Mouse (Mus musculus): Measurements from ENCODE around the gene Bcl3. TPM values are rescaled to one million over a fixed set of nuclear protein-coding genes. Genes with fewer than 3 reads are reported as not detected.

Gene Bcl3
- polyA plus RNA-seq, 1 experiment from 2014 or later: 5.4 TPM

DNA sequence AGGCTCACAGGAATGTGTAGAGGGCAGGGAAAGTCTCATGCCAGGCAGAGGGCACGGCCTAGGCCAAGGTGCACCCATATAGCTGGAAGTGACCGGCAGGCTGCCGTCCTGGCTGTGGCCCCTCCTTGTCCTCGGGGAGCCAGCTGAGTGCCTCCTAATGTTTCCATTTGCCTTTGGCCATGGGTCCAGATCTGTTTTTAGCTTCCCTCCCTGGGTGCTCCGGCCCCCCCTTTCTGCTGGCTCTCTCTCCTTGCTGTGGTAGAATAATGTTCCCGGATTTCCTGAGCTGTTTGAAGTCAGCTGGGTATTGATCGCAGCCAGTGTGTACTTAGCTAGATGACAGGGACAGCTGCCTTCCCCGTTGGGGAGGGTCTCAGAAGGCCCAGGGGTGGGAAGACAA lies 38.9 kb downstream of the Bcl3 start:
- 54% methylated on average over 8 of the region's 8 CpGs for WGBS (ENCODE audit: insufficient replicate concordance)
- Histone ChIP-seq H3K4me1 (ENCODE audit: insufficient read depth) (peaks cover 5% of the 10 kb centered on the region), H3K9ac (replicated peaks) (no peak overlapping the region), H3K36me3 (replicated peaks; ENCODE audit: insufficient read depth, low read length) (no peaks in the 10 kb centered on the region), H3K27me3 (ENCODE audit: insufficient read depth, low read length) (no peaks in the 10 kb centered on the region), H3K27ac (ENCODE audit: low read depth) (peak overlapping the region; percentile 31; the same call in 1 of the 2 replicates), H3K4me2 (ENCODE audit: low read depth, low read length) (0 out of 2 replicates have a peak overlapping the region, but pooled peaks have one; percentile 20), H3K9me3 (ENCODE audit: low read length) (peaks cover 4% of the 10 kb centered on the region; the same call in 1 of the 2 replicates), H3K4me3 (ENCODE audit: low read depth, low read length) (no peak overlapping the region)
- DNase-seq (peak; percentile 40), ATAC-seq (peak; percentile 50; the same call in 1 of the 2 replicates)
- TF ChIP-seq CTCF (IDR thresholded peaks at IDR 0.05; ENCODE audit: low read depth): no peak
- no peak for TF ChIP-seq EP300 (IDR thresholded peaks at IDR 0.05; ENCODE audit: low read depth)

DNA sequence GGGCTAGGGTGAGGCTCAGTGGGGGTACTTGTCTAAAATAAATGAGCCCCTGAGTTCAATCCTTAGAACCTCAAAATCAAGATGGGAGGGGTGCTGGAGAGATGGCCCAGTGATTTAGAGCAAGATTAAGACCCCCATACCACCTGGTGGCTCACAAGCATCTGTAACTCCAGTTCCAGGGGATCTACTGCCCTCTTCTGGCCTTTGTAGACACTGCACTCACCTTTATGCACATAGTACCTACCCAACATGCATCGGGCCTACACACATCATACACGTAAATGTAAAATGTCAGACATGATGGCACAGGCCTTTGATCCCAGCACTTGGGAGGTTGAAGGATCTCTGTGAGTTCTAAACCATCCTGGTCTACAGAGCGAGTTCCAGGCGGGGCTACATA lies 39.9 kb downstream of the Bcl3 start:
- Histone ChIP-seq H3K27me3 (ENCODE audit: insufficient read depth, low read length) (no peaks in the 10 kb centered on the region), H3K4me1 (ENCODE audit: insufficient read depth) (peaks cover 5% of the 10 kb centered on the region), H3K27ac (ENCODE audit: low read depth) (no peak overlapping the region), H3K36me3 (replicated peaks; ENCODE audit: insufficient read depth, low read length) (no peaks in the 10 kb centered on the region), H3K4me2 (ENCODE audit: low read depth, low read length) (no peak overlapping the region), H3K9me3 (ENCODE audit: low read length) (peaks cover 4% of the 10 kb centered on the region; the same call in 1 of the 2 replicates), H3K9ac (replicated peaks) (no peak overlapping the region), H3K4me3 (ENCODE audit: low read depth, low read length) (no peak overlapping the region)
- DNase-seq: peak; percentile 39
- no peak for ATAC-seq
- TF ChIP-seq EP300 (IDR thresholded peaks at IDR 0.05; ENCODE audit: low read depth) (no peak), CTCF (IDR thresholded peaks at IDR 0.05; ENCODE audit: low read depth) (peak; percentile 63)
- 75% methylated on average over 4 of the region's 4 CpGs for WGBS (ENCODE audit: insufficient replicate concordance)

DNA sequence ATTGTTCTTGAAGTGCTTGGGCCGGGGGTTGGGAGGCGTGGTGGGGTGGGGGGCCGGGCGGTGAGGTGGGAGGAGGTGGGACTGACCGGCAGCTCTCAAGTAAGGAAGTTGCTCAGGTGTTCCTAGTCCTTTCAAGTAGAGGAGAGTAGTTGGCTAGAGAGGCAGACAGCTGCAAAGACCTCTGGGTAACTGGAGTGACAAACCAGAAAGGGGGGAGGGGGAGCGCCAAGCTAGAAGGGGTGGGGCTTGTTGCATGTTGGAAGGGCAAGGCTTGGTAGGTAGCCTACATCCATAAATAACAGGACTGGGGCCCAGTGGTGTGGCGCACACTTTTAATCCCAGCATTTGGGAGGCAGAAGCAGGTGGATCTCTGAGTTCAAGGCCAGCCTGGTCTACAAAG lies 40.8 kb downstream of the Bcl3 start:
- no peak for TF ChIP-seq CTCF (IDR thresholded peaks at IDR 0.05; ENCODE audit: low read depth)
- TF ChIP-seq EP300 (IDR thresholded peaks at IDR 0.05; ENCODE audit: low read depth): no peak
- H3K36me3 ChIP-seq (replicated peaks; ENCODE audit: insufficient read depth, low read length): no peaks in the 10 kb centered on the region
- no peak for ATAC-seq
- no peak overlapping the region for H3K9ac ChIP-seq (replicated peaks)
- WGBS (ENCODE audit: insufficient replicate concordance): 72% methylated on average over 7 of the region's 7 CpGs
- peaks cover 5% of the 10 kb centered on the region for H3K4me1 ChIP-seq (ENCODE audit: insufficient read depth)
- no peak overlapping the region for H3K4me2 ChIP-seq (ENCODE audit: low read depth, low read length)
- DNase-seq: no peak
- peaks cover 4% of the 10 kb centered on the region; the same call in 1 of the 2 replicates for H3K9me3 ChIP-seq (ENCODE audit: low read length)
- no peak overlapping the region for H3K27ac ChIP-seq (ENCODE audit: low read depth)
- H3K4me3 ChIP-seq (ENCODE audit: low read depth, low read length): no peak overlapping the region
- H3K27me3 ChIP-seq (ENCODE audit: insufficient read depth, low read length): no peaks in the 10 kb centered on the region

DNA sequence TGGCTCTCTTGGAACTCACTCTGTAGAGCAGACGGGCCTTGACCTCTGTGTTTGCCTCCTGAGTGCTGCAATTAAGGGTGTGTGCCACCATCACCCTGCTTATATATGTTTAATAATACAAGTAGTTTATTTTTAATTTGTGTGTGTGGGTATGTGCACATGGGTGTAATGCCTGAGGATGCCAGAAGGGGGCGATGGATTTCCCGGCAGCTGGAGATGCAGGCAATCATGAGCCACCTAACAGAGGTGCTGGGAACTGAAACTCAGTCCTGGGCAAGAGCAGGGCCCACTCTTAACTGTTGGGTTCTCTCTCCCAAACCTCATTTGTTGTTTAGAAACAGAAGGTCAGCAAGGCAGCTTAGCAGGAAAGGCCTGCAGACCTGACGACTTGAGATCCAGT lies 42.7 kb downstream of the Bcl3 start:
- WGBS (ENCODE audit: insufficient replicate concordance): 75% methylated on average over 4 of the region's 4 CpGs
- H3K9ac ChIP-seq (replicated peaks): no peak overlapping the region

DNA sequence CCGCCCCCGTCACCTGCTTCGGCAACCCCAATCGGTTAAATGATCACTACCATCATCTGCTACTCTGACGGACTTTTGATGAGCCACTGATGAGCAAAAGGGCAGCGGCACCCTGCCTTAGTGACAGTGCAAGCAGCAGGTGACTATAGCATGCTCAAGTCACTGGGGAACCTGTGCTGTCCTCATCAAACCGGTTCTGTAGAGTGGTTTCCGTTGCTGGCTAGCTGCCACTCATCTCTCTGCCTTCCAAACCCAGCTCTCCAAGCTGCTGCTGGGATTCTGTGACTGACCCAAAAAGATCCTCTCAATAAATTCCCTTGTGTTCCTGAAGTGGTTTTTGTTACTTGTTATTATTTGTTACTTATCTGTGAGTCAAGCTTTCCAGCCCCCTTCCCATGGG lies 43.9 kb downstream of the Bcl3 start:
- no peaks in the 10 kb centered on the region for H3K27me3 ChIP-seq (ENCODE audit: insufficient read depth, low read length)
- no peak overlapping the region for H3K27ac ChIP-seq (ENCODE audit: low read depth)
- peaks cover 4% of the 10 kb centered on the region; the same call in 1 of the 2 replicates for H3K9me3 ChIP-seq (ENCODE audit: low read length)
- H3K4me2 ChIP-seq (ENCODE audit: low read depth, low read length): no peak overlapping the region
- no peak overlapping the region for H3K9ac ChIP-seq (replicated peaks)
- 77% methylated on average over 8 of the region's 8 CpGs for WGBS (ENCODE audit: insufficient replicate concordance)
- H3K4me3 ChIP-seq (ENCODE audit: low read depth, low read length): no peak overlapping the region
- TF ChIP-seq CTCF (IDR thresholded peaks at IDR 0.05; ENCODE audit: low read depth) (no peak), EP300 (IDR thresholded peaks at IDR 0.05; ENCODE audit: low read depth) (no peak)
- no peaks in the 10 kb centered on the region; the same call in 1 of the 2 replicates for H3K4me1 ChIP-seq (ENCODE audit: insufficient read depth)
- DNase-seq: no peak
- H3K36me3 ChIP-seq (replicated peaks; ENCODE audit: insufficient read depth, low read length): no peaks in the 10 kb centered on the region
- ATAC-seq: no peak

More for the DNA sequence above, 42.7 kb downstream of the Bcl3 start:
- no peak for DNase-seq
- no peak overlapping the region for H3K4me3 ChIP-seq (ENCODE audit: low read depth, low read length)
- no peak for ATAC-seq
- no peak overlapping the region for H3K27ac ChIP-seq (ENCODE audit: low read depth)
- no peaks in the 10 kb centered on the region for H3K36me3 ChIP-seq (replicated peaks; ENCODE audit: insufficient read depth, low read length)
- H3K4me2 ChIP-seq (ENCODE audit: low read depth, low read length): no peak overlapping the region
- H3K4me1 ChIP-seq (ENCODE audit: insufficient read depth): peaks cover 3% of the 10 kb centered on the region
- H3K27me3 ChIP-seq (ENCODE audit: insufficient read depth, low read length): no peaks in the 10 kb centered on the region
- TF ChIP-seq EP300 (IDR thresholded peaks at IDR 0.05; ENCODE audit: low read depth): no peak
- peak; percentile 41 for TF ChIP-seq CTCF (IDR thresholded peaks at IDR 0.05; ENCODE audit: low read depth)
- H3K9me3 ChIP-seq (ENCODE audit: low read length): peaks cover 4% of the 10 kb centered on the region; the same call in 1 of the 2 replicates

DNA sequence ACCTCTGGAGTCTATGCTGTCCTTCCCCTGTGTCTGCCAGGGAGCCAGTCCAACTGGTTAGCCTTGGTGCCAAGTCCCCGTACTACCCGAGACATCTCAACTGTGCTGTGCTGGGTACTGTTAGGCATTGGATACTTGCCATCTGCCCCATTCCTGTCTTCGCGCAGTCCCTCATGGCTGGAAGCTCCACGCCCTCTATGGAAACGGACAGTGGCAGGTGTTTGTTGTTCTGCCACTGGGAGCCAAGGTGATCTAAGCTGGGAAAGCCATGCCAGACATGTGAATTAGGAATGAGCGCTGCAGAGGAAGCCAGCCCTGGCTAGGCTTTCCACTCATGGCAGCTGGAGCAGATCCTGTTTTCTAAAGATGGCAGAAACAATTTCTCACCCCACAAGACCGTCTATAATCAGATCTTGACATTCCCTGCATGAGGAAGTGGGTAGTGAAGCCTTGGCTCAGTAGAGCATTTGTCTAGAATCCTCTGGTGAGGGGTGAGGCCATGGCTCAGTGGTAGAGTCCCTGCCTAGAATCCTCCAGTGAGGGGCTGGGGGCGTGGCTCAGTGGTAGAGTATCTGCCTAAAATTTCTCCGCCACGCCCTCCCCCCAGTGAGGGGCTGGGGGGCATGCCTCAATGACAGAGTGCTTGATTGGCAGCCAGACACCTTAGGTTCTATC lies 45.4 kb downstream of the Bcl3 start:
- Histone ChIP-seq H3K9ac (replicated peaks) (no peak overlapping the region), H3K27me3 (ENCODE audit: insufficient read depth, low read length) (no peaks in the 10 kb centered on the region), H3K4me2 (ENCODE audit: low read depth, low read length) (no peak overlapping the region), H3K9me3 (ENCODE audit: low read length) (peaks cover 4% of the 10 kb centered on the region; the same call in 1 of the 2 replicates), H3K36me3 (replicated peaks; ENCODE audit: insufficient read depth, low read length) (no peaks in the 10 kb centered on the region), H3K4me1 (ENCODE audit: insufficient read depth) (no peaks in the 10 kb centered on the region), H3K27ac (ENCODE audit: low read depth) (no peak overlapping the region), H3K4me3 (ENCODE audit: low read depth, low read length) (no peak overlapping the region)
- no peak for ATAC-seq
- no peak for DNase-seq
- no peak for TF ChIP-seq EP300 (IDR thresholded peaks at IDR 0.05; ENCODE audit: low read depth)
- no peak for TF ChIP-seq CTCF (IDR thresholded peaks at IDR 0.05; ENCODE audit: low read depth)
- 80% methylated on average over 11 of the region's 11 CpGs for WGBS (ENCODE audit: insufficient replicate concordance)
